Mouse (Mus musculus): ENCODE measurements around the gene Masp1. TPM values are rescaled to one million over a fixed set of nuclear protein-coding genes. Genes with fewer than 3 reads are reported as not detected.

Gene Masp1
- total RNA-seq, 2 experiments from 2014 or later = 20.5 to 23.5 TPM

DNA sequence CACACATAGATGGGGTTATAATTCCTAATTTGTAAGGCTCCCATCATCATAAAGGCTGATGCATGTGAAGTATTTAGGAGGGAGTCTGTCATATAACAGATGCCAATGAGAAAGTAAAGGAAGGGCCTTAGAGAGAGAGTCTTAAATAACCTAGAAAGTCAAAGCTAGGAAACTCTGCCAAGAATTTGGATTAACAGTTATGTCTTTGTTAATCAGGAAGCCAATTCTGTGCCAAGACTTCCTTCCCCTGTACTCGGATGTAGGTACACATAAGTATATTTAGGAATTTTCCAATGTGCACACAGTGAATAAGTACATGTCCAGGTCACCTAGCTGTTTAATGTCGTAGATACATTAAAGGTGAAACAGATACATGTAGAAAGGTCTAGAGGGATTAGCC lies 4.0 kb downstream of the Masp1 start:
- intact Hi-C loops (cut with DNase I) = no loop called here
- DNase-seq = no peak

DNA sequence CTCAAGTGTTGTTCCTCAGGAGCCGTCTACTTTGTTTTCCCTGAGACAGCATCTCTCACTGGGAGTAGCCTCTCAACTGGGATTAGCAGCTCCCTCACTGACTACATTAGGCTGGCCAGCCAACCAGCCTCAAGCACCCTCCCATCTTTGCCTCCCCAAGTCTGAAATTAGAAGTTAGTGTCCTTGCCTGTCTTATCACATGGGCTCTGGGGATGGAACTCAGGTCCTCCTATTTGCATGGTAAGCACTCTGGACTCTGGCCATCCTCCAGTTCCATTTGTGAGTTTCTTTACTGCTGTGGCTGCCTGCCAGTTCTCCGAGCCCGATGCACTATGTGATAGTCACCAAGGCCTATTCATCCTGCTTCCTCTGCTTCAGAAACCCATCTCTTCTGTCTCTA lies 4.8 kb downstream of the Masp1 start:
- intact Hi-C loops (cut with DNase I) = no loop called here
- peak; percentile 55 to 67 for DNase-seq

DNA sequence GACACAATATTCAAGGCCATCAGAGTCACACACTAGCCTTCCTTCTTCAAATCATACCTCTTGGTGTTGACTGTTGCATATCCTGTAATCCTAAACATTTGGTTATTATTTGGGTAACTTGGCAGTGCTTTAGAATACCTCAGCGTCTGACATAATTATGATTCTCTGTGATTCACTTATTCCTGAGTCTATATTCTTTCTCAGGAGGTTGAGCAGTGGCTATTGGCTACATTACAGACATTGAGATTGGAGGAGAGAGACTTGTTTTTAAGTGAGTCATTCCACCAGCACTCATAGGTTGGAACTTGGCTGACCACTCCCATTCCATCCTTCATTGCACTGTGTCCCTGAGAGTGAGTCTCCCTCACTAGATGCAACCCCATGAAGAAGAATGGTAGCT lies 7.2 kb downstream of the Masp1 start:
- intact Hi-C loops (cut with DNase I) = no loop called here

DNA sequence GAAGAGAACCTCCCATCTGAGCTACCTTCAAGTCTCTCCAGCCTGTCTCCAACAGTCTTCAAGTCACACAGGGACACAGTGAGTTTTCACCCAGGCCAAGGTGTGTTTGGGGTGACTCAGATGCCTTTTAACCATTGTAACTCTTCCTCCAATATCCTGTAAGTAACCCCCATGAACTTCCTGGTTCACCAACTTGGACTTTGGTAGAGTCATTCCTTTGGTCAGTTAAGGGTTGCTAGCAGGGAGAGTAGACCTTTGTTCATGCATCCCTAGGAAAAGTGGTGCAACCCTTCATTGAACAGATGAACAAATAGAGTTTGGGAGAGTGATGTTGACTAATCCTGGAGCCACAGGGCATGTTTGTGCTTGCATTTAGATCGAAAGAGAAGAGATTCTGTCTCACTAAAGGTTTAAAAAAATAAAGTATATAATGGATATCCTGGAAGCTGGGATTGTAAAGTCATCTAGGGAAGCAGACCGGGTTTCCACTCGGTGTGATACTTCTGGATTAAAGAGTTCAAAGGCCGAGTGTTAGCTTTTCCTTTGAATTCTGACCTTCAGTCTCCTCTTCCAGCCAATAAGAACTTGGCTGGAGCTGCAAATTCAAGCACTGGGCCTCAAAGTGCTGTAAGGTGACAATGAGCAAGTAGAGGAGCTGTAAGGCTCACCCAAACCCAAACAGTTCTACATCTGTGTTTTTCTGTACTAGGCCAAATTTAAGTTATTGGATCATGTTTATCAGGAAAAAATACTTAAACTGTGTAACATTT lies 9.3 kb downstream of the Masp1 start:
- intact Hi-C loops (cut with DNase I) = no loop called here

More for the DNA sequence above, 7.2 kb downstream of the Masp1 start:
- no peak for DNase-seq

DNA sequence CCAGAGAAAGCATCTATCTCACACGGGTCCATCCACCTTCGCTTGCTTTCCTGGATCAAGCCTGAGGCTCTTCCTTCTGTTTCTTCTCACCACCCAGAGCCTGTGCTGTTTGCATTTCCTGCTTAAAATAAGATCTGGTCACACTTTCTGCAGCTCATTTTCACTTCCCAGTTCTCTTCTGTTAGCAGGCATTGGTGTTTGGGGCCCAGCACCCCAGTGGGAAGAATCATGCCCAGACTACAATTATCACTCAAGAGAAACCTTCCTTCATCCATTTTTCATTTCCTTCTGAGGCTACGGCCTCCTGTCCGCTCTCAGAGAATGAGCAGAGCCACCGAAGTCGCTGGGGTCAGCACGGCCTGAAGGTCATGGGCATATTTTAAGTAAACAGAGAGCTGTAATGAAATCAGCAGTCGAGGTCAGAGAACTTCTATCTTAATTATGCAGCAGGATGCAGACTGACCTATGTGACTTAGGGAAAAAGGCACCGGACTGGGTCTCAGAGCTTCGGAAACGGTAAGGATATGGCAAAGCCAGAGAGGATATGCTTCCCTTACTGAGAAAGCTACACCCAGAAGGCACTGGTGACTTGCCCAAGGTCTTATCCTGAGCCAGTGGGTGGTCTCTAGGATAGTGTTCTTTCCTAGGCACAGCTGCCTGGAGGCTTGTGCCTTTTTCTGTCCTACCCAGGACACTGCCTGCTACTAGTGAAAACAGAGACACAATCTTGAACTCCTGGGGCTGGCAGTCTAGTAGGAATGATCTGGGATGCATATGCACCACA lies 14.5 kb downstream of the Masp1 start:
- intact Hi-C loops (cut with DNase I) = no loop called here
- no peak for DNase-seq

More for the DNA sequence above, 9.3 kb downstream of the Masp1 start:
- DNase-seq = no peak

DNA sequence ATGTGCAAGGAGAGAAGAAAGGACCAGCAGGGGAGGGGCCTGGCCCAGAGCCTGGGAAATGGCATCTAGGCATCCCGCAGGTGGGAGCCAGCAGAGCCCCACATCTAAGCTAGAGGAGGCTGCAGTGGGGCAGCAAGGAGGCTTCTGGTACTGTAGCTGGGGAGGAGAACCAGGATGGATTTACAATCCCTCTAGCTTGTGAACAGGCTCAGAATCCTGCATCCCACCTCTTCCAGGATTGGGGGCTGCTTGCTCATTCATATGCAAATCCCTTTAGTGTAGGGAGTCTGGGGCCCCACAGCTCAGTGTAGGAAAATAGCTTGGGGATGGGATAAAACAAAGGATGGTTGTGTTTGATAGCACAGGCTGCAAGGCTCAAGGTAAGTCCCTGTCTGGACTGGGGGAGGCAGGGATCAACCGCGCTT lies 16.3 kb downstream of the Masp1 start:
- no peak for DNase-seq
- intact Hi-C loops (cut with DNase I) = no loop called here

DNA sequence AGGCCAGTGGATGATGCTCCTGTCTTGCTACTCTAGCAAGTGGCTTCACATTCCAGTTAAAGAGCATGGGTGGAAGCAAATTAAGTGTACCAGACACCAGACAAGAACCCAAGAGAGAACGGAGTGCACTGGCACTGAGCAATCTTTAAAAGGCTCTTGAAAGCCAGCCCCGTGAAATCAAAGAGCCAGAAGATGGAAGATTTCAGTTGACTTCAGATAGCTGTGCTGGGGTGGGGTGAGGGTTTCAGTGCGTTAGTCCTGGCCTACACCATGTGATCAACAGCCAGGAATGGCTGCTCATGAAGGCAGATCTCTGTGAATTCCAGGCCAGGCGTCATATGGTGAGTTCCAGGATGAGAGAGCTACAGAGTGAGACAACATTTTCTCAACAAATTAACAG lies 17.3 kb downstream of the Masp1 start:
- intact Hi-C loops (cut with DNase I) = no loop called here
- DNase-seq = no peak

DNA sequence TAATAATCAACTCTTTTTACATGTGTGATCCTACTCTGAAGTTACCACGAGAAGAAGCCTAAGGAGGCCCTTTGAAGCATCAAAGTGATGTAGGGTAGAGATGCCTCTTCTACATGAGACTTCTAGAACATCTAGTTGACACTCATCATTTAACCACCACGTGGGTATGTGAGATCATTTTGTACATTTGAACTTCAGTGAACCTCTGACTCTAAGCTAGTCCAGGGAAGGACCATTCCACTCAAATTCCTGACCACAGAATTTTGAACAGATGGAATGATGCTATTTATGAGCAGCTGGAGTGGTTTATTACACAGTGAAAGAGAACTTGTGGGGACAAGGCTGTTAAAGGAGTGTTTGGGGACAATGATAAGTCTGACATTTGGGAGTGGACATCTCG lies 18.1 kb downstream of the Masp1 start:
- no peak for DNase-seq
- intact Hi-C loops (cut with DNase I) = no loop called here

DNA sequence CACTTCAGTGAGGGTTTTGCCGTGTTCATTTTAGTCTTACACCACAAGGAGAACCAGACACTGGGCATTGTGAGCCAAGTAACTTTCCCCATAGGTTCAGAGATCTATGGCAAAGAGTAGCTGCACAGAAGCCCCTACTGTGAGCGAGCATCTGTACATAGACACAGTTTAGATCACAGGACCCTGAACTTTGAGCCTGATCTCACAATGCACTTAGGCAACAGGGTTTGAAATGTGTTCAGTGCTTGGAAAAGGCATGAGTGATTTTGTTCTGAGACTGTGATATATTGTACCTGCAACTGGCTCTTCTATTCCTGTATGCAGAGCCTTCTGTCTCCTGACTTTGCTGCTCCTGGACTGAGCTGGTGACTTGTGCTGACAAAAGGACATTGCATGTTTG lies 19.3 kb downstream of the Masp1 start:
- no peak for DNase-seq
- intact Hi-C loops (cut with DNase I) = no loop called here

DNA sequence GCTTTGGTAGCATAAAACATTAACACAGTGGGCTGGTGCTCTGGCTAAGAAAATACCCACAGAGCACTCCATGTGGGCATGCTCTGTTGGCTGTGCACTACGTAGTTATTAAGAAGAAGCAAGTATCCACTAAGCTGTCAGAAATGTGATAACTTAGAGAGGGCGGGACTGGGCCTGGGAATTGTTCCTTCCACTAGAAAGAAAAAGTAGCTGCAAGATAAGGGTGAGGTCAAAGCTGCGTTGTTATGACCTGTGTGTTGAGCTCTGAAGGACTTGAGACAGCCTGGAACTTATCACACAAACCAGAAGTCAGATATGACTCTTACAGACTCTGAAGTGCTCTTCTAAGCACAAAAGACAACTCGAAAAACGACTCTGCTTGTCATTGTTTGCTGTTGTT lies 20.1 kb downstream of the Masp1 start:
- intact Hi-C loops (cut with DNase I) = no loop called here

DNA sequence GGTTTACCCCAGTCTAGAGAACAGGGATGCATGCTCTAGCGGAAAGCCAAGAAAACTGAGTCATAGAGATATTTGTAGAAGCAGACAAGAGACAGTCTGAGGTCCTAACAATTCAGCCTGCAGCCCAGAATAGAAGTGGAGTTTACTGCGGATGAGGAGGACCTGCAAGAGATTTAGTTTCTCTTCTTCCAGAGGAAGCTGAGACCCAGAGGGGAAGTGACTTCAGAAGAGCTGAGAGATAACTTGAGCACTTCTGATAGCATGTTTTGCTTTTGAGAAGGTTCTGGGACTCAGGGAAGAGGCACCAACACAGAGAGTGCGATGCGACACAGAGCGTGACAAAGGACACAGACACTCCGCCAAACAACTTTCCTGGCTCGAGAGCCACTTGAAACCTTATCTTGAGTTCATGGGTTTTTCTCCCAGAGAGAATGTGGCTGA lies 21.9 kb downstream of the Masp1 start:
- intact Hi-C loops (cut with DNase I) = loop anchor here (5.0 kb wide), 1 partner anchor 46 kb away; no protein-coding TSS in a partner anchor

More for the DNA sequence above, 20.1 kb downstream of the Masp1 start:
- no peak for DNase-seq

DNA sequence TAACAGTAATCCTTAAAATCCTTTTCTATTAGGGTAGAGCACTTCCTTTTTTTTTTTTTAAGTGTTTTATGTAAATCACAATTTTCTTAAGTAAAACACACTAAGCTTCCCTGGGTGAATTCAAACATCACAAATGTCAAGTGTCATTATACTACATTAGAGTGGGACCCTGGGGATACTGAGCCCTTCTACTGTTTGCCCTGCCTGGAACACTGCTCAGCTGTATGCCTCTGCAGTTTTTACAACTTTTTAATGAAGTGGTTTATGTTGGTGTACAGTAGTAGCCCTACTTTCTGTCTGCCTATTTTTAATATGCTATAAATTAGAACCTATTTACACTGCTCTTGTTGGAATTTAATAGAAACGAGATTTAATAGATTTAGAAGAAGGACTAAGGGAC lies 22.7 kb downstream of the Masp1 start:
- intact Hi-C loops (cut with DNase I) = loop anchor here (5.0 kb wide), 1 partner anchor 46 kb away; no protein-coding TSS in a partner anchor
- DNase-seq = no peak

More for the DNA sequence above, 21.9 kb downstream of the Masp1 start:
- DNase-seq = peak; percentile 23 to 53

DNA sequence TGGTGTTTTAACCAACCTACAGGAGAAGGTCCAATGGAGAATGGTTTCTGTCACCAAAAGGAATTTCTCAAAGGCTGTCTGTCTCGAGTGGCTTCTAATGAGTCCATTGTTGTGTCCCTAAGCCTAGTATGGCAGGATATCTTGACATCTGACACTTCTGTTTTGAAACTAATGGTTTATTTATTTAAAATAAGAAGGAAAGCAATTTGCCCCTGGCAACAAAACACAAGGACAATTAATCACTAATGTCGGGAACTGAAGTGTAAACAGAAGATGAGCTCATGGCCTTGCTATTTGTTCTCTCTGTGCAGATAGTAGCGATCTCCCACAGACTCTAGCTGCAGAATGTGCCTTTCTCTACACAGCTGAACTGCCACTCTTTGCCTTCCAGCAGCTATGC lies 23.2 kb downstream of the Masp1 start:
- DNase-seq = peak in 1 of 2 experiments; percentile 19
- intact Hi-C loops (cut with DNase I) = loop anchor here (5.0 kb wide), 1 partner anchor 45 kb away; no protein-coding TSS in a partner anchor

DNA sequence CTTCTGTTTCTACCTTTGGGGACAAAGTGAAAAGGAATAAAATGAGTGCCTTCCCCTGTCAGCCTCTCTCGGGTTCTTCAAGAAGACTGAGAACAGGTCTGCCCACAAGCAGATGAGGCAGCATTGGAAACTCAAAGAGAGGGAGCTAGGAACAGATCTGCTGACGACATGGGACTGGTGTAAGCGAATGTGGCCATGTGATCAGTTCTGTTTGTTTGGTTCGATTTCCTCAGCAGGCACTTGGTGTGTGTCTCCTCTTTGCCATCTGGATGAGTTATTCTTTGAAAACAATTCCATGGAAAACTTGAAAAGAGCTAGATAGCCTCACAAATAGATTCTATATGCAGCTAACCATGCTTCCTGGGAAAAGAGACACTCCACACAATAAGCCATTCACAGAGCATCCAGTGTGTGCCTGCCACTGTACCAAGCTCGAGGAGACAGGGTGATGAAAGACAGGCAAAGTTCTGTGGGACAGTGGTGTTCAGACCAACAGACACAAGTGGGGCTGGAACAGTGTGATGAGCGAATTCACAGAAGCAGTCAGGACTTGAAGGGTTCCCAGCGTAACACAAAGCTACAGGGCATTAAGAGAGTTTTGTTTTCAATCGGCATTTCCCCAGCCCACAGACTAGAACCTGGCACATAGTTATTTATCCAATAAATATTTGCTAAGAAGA lies 24.2 kb downstream of the Masp1 start:
- intact Hi-C loops (cut with DNase I) = loop anchor here (5.0 kb wide), 1 partner anchor 44 kb away; no protein-coding TSS in a partner anchor
- DNase-seq = no peak

DNA sequence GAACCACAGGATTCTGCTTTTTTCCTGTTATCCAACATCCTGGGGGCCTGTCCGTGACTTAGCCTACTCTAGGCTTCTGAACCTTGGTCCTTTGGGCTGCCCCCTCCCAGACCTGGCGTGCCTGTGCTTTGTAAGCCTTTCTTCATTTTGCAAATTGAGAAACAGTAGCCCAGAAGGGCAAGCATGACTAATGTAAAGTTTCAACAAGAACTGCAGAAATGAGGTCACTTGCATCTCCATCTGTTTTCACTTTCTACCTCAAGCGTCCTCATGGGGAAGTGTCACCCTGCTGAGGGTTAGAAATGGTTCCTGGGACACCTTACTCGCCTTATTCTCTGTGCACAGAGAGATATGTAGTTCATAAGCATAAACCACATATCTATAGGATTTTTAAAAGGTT lies 27.8 kb downstream of the Masp1 start:
- DNase-seq = no peak
- intact Hi-C loops (cut with DNase I) = no loop called here

DNA sequence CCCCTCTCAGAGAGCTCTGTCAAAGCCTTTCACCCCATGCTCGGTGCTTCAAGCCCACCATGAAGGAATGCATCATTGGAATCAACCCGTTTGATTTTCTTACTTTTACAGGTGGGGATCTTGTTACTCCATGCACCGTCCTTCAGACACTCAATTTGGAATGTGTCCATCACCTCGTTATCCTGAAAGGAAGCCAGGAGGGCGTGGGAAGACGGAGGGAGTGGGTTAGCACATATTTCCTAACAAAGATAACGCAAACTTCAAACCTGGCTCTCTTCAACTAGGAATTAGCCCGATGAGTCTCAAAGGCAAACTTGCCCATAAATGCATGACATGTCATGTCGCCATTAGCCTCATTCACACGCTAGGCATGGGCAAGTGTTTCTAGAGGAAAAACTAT lies 37.3 kb downstream of the Masp1 start:
- DNase-seq = no peak
- intact Hi-C loops (cut with DNase I) = no loop called here

DNA sequence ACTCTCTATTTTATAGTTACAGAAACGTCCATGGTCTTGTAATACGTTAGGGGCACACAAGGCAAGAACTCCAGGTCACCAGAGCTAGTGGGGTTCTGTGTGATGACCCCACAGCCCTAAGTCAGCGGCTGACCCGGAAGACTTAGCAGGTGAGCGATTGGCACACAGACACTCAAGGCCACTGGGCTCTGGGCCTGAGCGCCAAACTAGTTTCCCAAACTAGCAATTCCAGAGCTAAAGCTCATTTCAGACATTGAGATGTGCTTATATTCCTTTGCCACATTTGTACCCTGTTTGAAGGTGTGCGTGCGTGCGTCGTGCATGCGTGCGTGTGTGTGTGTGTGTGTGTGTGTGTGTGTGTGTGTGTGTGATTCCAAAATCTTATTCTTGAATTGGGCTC lies 37.8 kb downstream of the Masp1 start:
- intact Hi-C loops (cut with DNase I) = no loop called here
- DNase-seq = no peak

DNA sequence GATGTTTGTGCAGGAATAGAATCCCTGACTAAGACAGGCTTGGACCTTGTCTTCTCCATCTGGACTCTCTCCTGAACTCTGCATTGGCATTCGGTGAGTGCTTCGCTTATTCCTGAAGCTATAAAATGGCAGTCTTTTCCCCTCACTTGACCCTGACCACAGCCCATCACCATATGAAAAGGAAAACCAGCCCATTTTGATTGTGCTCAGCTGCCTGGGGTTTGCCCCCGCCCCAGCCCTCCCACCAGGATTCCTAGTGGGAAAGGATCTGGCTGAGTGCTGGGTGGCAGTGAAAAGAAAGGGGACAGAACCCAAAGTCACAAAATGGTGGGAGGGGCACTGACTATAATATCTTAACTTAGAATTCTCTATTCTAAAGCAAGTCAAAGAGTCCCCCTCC lies 38.4 kb downstream of the Masp1 start:
- intact Hi-C loops (cut with DNase I) = no loop called here

DNA sequence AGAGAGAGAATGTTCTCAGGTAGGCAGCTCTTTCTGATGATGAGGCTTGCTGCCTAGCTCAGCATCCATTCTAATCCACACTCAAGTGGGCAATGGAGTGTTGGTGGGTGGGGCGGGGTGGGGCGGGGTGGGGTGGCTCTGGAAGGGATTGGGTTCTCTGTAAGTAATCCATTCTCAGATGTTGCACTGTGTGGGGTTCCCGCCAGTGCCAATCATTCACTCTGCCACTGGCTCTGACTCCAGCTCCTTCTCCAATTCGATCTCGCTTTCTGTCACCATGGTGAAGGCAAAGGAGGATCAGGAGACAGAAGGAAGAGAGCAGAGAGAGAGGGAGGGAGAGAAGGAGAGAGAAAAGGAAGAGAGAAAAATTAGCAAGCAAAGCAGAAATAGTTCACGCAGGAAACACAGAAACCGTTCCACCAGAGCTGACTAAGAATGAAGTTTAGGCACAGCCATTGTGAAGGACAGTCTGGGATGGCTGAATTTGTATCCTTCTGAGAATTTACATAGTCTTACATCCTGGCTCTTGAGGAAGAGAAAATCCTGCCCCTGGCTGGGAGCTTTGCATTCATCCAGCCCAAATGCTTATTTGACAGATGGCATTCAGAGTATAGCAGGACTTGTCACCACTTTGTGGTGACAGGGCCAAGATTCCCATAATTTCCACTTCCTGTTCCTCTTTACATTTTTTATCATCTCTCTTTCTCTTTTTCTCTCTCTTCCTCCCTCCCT lies 40.6 kb downstream of the Masp1 start:
- intact Hi-C loops (cut with DNase I) = no loop called here
- DNase-seq = no peak

More for the DNA sequence above, 38.4 kb downstream of the Masp1 start:
- DNase-seq = no peak

DNA sequence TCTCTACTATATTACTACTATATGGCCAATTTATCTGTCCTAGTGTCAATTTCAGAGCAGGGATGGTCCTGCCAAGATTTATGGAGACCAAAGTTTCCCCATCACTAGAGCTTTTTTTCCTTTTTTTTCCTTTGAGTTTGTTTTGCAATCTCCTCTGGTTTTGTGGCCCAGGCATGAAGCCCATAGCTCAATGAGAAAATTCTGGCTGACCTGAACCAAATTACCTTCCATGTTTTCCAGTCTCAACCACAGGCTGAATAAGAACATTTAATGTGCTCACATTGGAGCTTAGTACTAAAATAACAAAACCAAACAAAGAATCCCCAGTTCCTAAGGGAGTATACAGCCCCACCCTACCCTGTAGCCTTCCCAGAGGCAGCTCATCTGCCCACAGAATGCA lies 44.0 kb downstream of the Masp1 start:
- DNase-seq = no peak
- intact Hi-C loops (cut with DNase I) = no loop called here

All from heart, postnatal 14 days (tissue).